ENCODE assay signal across 8 mouse cellular contexts in genomic region chr5:143817931-143818311, GRCm38 (mm10). TPM values are rescaled to one million over a fixed set of nuclear protein-coding genes. Genes with fewer than 3 reads are reported as not detected.
DNase-seq lines count a peak whose midpoint lies in the region; ATAC-seq and TF ChIP-seq lines count a peak whose summit lies in the region.

No protein-coding gene starts in this region.

- TF ChIP-seq CTCF in cortical plate, adult 2 months (IDR thresholded peaks at IDR 0.05; ENCODE audit: extremely low read depth, insufficient read depth, low read length), result no peak

- no peak for TF ChIP-seq POLR2A in cortical plate, adult 2 months (IDR thresholded peaks at IDR 0.05; ENCODE audit: extremely low read depth, insufficient read depth, low read length)

- peak overlapping the region; percentile 93 for H3K4me2 ChIP-seq in heart, embryonic 14.5 days (ENCODE audit: low read length)
- peak overlapping the region; percentile 75 for H3K4me2 ChIP-seq in intestine, embryonic 14.5 days (ENCODE audit: low read length)

- H3K9ac ChIP-seq in heart, embryonic 14.5 days (ENCODE audit: low read length), result peak overlapping the region; percentile 86
- peak overlapping the region; percentile 67 for H3K9ac ChIP-seq in intestine, embryonic 14.5 days (ENCODE audit: low read length)

- peaks cover 2 to 11% of the 10 kb centered on the region in 2 experiments; a peak in 3 of 4 replicates for H3K4me1 ChIP-seq in heart, embryonic 14.5 days (ENCODE audit: control insufficient read depth in 2 of 2, insufficient read depth in 2 of 2, low read length in 2 of 2)
- peaks cover 4% of the 10 kb centered on the region for H3K4me1 ChIP-seq in cortical plate, adult 2 months (ENCODE audit: control insufficient read depth, insufficient read depth, low read length)
- H3K4me1 ChIP-seq in intestine, embryonic 14.5 days (replicated peaks; ENCODE audit: control insufficient read depth, insufficient read depth, low read length), result peaks cover 8% of the 10 kb centered on the region; the same call in 1 of the 2 replicates

- no peaks in the 10 kb centered on the region for H3K36me3 ChIP-seq in heart, embryonic 14.5 days (ENCODE audit: control insufficient read depth, insufficient read depth, low read length)
- no peaks in the 10 kb centered on the region for H3K36me3 ChIP-seq in intestine, embryonic 14.5 days (ENCODE audit: control insufficient read depth, insufficient read depth, low read length)

- H3K27me3 ChIP-seq in heart, embryonic 14.5 days (ENCODE audit: control insufficient read depth, insufficient read depth, low read length), result no peaks in the 10 kb centered on the region; the same call in 1 of the 2 replicates
- no peaks in the 10 kb centered on the region for H3K27me3 ChIP-seq in intestine, embryonic 14.5 days (replicated peaks; ENCODE audit: control insufficient read depth, insufficient read depth, low read length)

- peak; percentile 64; the same call in 1 of the 2 replicates for ATAC-seq in heart, embryonic 14.5 days (ENCODE audit: insufficient number of reproducible peaks, insufficient read depth, low FRiP score, low read depth)
- peak; percentile 67 for ATAC-seq in intestine, embryonic 14.5 days (replicated peaks; ENCODE audit: low FRiP score, low TSS enrichment, low read depth)

- H3K9me3 ChIP-seq in heart, embryonic 14.5 days (ENCODE audit: control insufficient read depth, low read length), result no peaks in the 10 kb centered on the region
- no peaks in the 10 kb centered on the region for H3K9me3 ChIP-seq in intestine, embryonic 14.5 days (ENCODE audit: control insufficient read depth, low read length)

- H3K27ac ChIP-seq in heart, embryonic 14.5 days (replicated peaks in 1 of 2; ENCODE audit: control insufficient read depth in 1 of 2, insufficient read depth in 1 of 2, low read depth in 2 of 2, low read length in 2 of 2), result peak overlapping the region in 1 of 2 experiments; percentile 77; a peak in 2 of 4 replicates
- H3K27ac ChIP-seq in cortical plate, adult 2 months (ENCODE audit: insufficient read depth, low read length), result no peak overlapping the region
- no peak overlapping the region for H3K27ac ChIP-seq in intestine, embryonic 14.5 days (ENCODE audit: low read depth)

- WGBS in heart, embryonic 14.5 days, result under 1% methylated on average over 32 of the region's 32 CpGs
- 1% methylated on average over 30 of the region's 32 CpGs for WGBS in intestine, embryonic 14.5 days

- no peak for DNase-seq in heart, adult 8-10 months (ENCODE audit: low spot score)
- no peak for DNase-seq in intestine, embryonic 14.5 days (ENCODE audit: low spot score)
- peak; percentile 46 for DNase-seq in lung, postnatal 10 days
- no peak for DNase-seq in ovary, postnatal 14 days (ENCODE audit: low spot score)
- DNase-seq in layer of hippocampus, adult 9-11 months, result no peak
- DNase-seq in layer of hippocampus, postnatal 10 days (ENCODE audit: low spot score in 2 of 2), result no peak

- peak overlapping the region; percentile 65 to 89 for H3K4me3 ChIP-seq in heart, embryonic 14.5 days (ENCODE audit: control insufficient read depth in 1 of 2, insufficient read depth in 1 of 2, low read depth in 1 of 2, low read length in 2 of 2)
- peak overlapping the region; percentile 61 for H3K4me3 ChIP-seq in cortical plate, adult 2 months (ENCODE audit: insufficient read depth, low read length)
- H3K4me3 ChIP-seq in intestine, embryonic 14.5 days (ENCODE audit: low read depth, low read length), result peak overlapping the region; percentile 83

RNA-seq across cellular contexts. Expression of gene Eif2ak1, which starts 0.3 kb away (rescaled TPM):
- 25.2 and 25.9 TPM in 2 replicates for polyA plus RNA-seq in heart, embryonic 14.5 days (2014; fragmentation: Nextera tagmentation; extraction: Ambion mirVana)
- total RNA-seq in heart, adult 8-10 months (2022), result 10 to 100 TPM; 19.0 to 22.3 (median 21.3) TPM
- polyA plus RNA-seq in cortical plate, adult 2 months (2012; rRNA removed), result 36.2 and 36.4 TPM in 2 replicates
- 34.6 and 36.6 TPM in 2 replicates for polyA plus RNA-seq in intestine, embryonic 14.5 days (2014; fragmentation: Nextera tagmentation; extraction: Ambion mirVana)
- total RNA-seq in layer of hippocampus, postnatal 10 days (2021), result 10 to 100 TPM; 39.5 to 40.7 TPM
